ENCODE assay signal across 8 mouse cellular contexts in the genomic region with DNA sequence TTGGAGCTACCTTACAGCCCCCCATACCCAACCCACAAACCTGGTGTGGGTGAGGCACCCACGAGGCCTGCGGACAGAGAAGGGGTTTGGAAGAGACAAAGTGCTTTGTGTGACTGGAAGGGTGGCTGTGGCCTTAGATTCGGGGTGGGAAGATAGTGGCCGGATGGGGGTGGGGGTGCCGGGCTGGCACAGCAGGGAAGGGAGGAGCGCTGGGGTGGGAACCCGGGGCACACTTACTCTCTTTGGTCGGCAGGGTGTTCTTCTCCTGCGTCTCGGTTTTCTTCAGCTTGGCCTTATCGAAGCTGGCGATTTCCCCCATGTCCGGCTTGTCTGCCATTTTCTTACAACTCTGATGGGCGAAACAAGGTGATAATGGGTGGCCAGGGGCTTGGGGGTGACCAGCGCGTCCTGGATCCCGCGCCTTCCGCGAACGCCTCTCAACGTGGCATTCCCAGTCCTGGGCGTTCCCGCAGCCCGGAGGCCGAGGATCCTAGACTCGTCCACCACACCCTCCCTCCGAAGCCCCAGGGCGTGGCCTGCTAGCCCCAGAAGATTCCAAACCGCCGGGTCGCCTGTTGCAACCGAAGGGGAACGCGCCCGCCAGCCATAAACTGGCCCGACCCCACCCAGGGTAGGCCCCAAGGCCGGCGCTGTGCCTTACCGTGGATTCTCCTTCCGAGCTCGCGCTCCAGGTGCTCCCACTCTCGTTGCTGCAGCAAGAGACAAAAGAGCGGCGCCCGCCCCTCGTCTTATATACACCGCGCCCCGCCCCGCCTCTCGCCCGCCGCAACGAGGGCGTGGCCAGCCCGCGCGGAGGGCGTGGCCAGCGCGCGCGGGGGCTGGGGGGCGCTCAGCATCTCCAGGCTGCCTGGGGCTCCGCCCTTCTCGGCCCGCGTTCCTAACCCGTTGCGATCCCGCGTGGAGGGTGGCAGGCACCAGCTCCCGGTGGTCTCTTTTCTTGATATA. TPM values are rescaled to one million over a fixed set of nuclear protein-coding genes. Genes with fewer than 3 reads are reported as not detected.
DNase-seq lines count a peak whose midpoint lies in the region; ATAC-seq and TF ChIP-seq lines count a peak whose summit lies in the region.

No protein-coding gene starts in this region.

- DNase-seq in G1E (ENCODE audit: low spot score), result peak; percentile 30
- DNase-seq in cerebellum, adult 18-20 months, result peak; percentile 80 to 93
- DNase-seq in forebrain, postnatal 0 days, result peak; percentile 96
- DNase-seq in heart, postnatal 4 days, result peak; percentile 90
- peak; percentile 43 for DNase-seq in layer of hippocampus, adult 9-10 months (ENCODE audit: low spot score)
- peak; percentile 91 for DNase-seq in thymus, postnatal 0 days (ENCODE audit: low spot score)

- no peak for TF ChIP-seq CTCF in G1E (IDR thresholded peaks at IDR 0.05; ENCODE audit: low read depth, low read length)
- TF ChIP-seq CTCF in forebrain, postnatal 0 days (IDR thresholded peaks at IDR 0.05; ENCODE audit: low read depth), result peak; percentile 14; the same call in 1 of the 2 replicates
- TF ChIP-seq CTCF in olfactory bulb, adult 2 months (IDR thresholded peaks at IDR 0.05; ENCODE audit: insufficient read depth, low read depth, low read length), result no peak

- WGBS in forebrain, postnatal 0 days, result 1% methylated on average over 65 of the region's 75 CpGs
- WGBS in lung, embryonic 15.5 days, result under 1% methylated on average over 72 of the region's 75 CpGs
- under 1% methylated on average over 75 of the region's 75 CpGs for WGBS in olfactory bulb, adult 2 months

- H3K9ac ChIP-seq in forebrain, postnatal 0 days, result peak overlapping the region; percentile 100
- peak overlapping the region; percentile 99 for H3K9ac ChIP-seq in lung, embryonic 15.5 days

- 0 out of 2 replicates have a peak, but pooled peaks have one; percentile 29 for ATAC-seq in G1E (ENCODE audit: extremely low read depth, insufficient number of reproducible peaks, low FRiP score, poor library complexity, severe bottlenecking)
- ATAC-seq in forebrain, postnatal 0 days, result peak; percentile 88
- ATAC-seq in lung, embryonic 15.5 days (ENCODE audit: borderline replicate concordance, extremely low read depth, low FRiP score, low TSS enrichment), result peak; percentile 86

- H3K9me3 ChIP-seq in G1E (replicated peaks), result no peaks in the 10 kb centered on the region
- H3K9me3 ChIP-seq in forebrain, postnatal 0 days (ENCODE audit: low read length), result no peaks in the 10 kb centered on the region
- H3K9me3 ChIP-seq in lung, embryonic 15.5 days, result no peaks in the 10 kb centered on the region

- H3K4me3 ChIP-seq in G1E (ENCODE audit: low read depth, low read length), result peak overlapping the region; percentile 72
- peak overlapping the region; percentile 78 for H3K4me3 ChIP-seq in forebrain, postnatal 0 days (ENCODE audit: low read depth, low read length)
- peak overlapping the region; percentile 76 for H3K4me3 ChIP-seq in lung, embryonic 15.5 days
- peak overlapping the region; percentile 83 for H3K4me3 ChIP-seq in olfactory bulb, adult 2 months (ENCODE audit: insufficient read depth, low read depth, low read length)

- H3K36me3 ChIP-seq in G1E (replicated peaks), result no peaks in the 10 kb centered on the region
- H3K36me3 ChIP-seq in forebrain, postnatal 0 days (ENCODE audit: insufficient read depth), result no peaks in the 10 kb centered on the region
- no peaks in the 10 kb centered on the region for H3K36me3 ChIP-seq in lung, embryonic 15.5 days

- peaks cover 46% of the 10 kb centered on the region for H3K27me3 ChIP-seq in G1E (ENCODE audit: insufficient read depth, low read length)
- H3K27me3 ChIP-seq in forebrain, postnatal 0 days (ENCODE audit: insufficient read depth, low read length), result no peaks in the 10 kb centered on the region
- no peaks in the 10 kb centered on the region for H3K27me3 ChIP-seq in lung, embryonic 15.5 days

- peak overlapping the region; percentile 79 for H3K4me2 ChIP-seq in forebrain, postnatal 0 days (ENCODE audit: low read depth)
- peak overlapping the region; percentile 58 for H3K4me2 ChIP-seq in lung, embryonic 15.5 days

- peak; percentile 85 for TF ChIP-seq POLR2A in olfactory bulb, adult 2 months (IDR thresholded peaks at IDR 0.05; ENCODE audit: insufficient read depth, low read depth, low read length)

- H3K4me1 ChIP-seq in G1E (ENCODE audit: insufficient read depth, low read depth, low read length), result peaks cover 21% of the 10 kb centered on the region
- H3K4me1 ChIP-seq in forebrain, postnatal 0 days (ENCODE audit: insufficient read depth), result peaks cover 11% of the 10 kb centered on the region; the same call in 1 of the 2 replicates
- peaks cover 44% of the 10 kb centered on the region for H3K4me1 ChIP-seq in lung, embryonic 15.5 days
- H3K4me1 ChIP-seq in olfactory bulb, adult 2 months (ENCODE audit: control insufficient read depth, insufficient read depth, low read length), result peaks cover 6% of the 10 kb centered on the region

- peak overlapping the region; percentile 99 for H3K27ac ChIP-seq in forebrain, postnatal 0 days (ENCODE audit: low read depth, low read length)
- H3K27ac ChIP-seq in lung, embryonic 15.5 days, result peak overlapping the region; percentile 91
- H3K27ac ChIP-seq in olfactory bulb, adult 2 months (ENCODE audit: insufficient read depth, low read depth, low read length), result peak overlapping the region; percentile 17; the same call in 1 of the 2 replicates

RNA-seq across cellular contexts. Expression of a gene that starts 0.6 kb away (rescaled TPM):
- total RNA-seq in G1E (2014; fragmentation: Nextera tagmentation) (8.3 and 11.8 TPM in 2 replicates), G1E (2017) (10.5 and 12.1 TPM in 2 replicates)
- polyA plus RNA-seq in G1E (2012), result 7.1 and 9.3 TPM in 2 replicates
- total RNA-seq in forebrain, postnatal 0 days (2014; rRNA removed), result 862 and 4,132 TPM in 2 replicates
- polyA plus RNA-seq in forebrain, postnatal 0 days (2015; fragmentation: Nextera tagmentation; extraction: Ambion mirVana), result 5,770 and 6,801 TPM in 2 replicates
- total RNA-seq in heart, postnatal 4 days (2021), result 100 to 1,000 TPM; 848 to 855 TPM
- 2,229 and 2,599 TPM in 2 replicates for polyA plus RNA-seq in lung, embryonic 15.5 days (2015; fragmentation: Nextera tagmentation; extraction: Ambion mirVana)
- polyA plus RNA-seq in olfactory bulb, adult 2 months (2012; ENCODE audit: insufficient read depth, insufficient read length, low replicate concordance, missing spikeins), result 1,837 TPM in 1 of 2 replicates, not detected in the other
- 2,490 and 2,753 TPM in 2 replicates for polyA plus RNA-seq in thymus, postnatal 0 days (2015; fragmentation: Nextera tagmentation; extraction: Ambion mirVana)

RNA-seq across cellular contexts. Expression of a gene that starts 58.2 kb away (rescaled TPM):
- total RNA-seq in G1E (2014; fragmentation: Nextera tagmentation) (102 and 119 TPM in 2 replicates), G1E (2017) (65.2 and 81.3 TPM in 2 replicates)
- 27.3 and 88.5 TPM in 2 replicates for polyA plus RNA-seq in G1E (2012)
- total RNA-seq in forebrain, postnatal 0 days (2014; rRNA removed), result 80.5 and 87.7 TPM in 2 replicates
- polyA plus RNA-seq in forebrain, postnatal 0 days (2015; fragmentation: Nextera tagmentation; extraction: Ambion mirVana), result 46.4 and 50.1 TPM in 2 replicates
- 10 to 100 TPM; 95.8 to 98.9 TPM for total RNA-seq in heart, postnatal 4 days (2021)
- polyA plus RNA-seq in lung, embryonic 15.5 days (2015; fragmentation: Nextera tagmentation; extraction: Ambion mirVana), result 45.9 and 48.9 TPM in 2 replicates
- polyA plus RNA-seq in olfactory bulb, adult 2 months (2012; ENCODE audit: insufficient read depth, insufficient read length, low replicate concordance, missing spikeins), result not detected in 2 replicates
- polyA plus RNA-seq in thymus, postnatal 0 days (2015; fragmentation: Nextera tagmentation; extraction: Ambion mirVana), result 33.2 and 41.1 TPM in 2 replicates

Comparison
In these comparisons a context has a peak if more than half of its experiments do, and no peak if none do; other contexts are left out.
1. Peak in every context shown above with its lines: DNase-seq, ATAC-seq, H3K4me3 ChIP-seq and H3K27ac ChIP-seq.
2. ATAC-seq: peak in every context shown above with its lines; median percentile 88 in forebrain, postnatal 0 days; 86 in lung, embryonic 15.5 days; 29 in G1E.
3. DNase-seq: peak in every context shown above with its lines; median percentile 96 in forebrain, postnatal 0 days; 91 in thymus, postnatal 0 days; 90 in heart, postnatal 4 days; 86 in cerebellum, adult 18-20 months; 43 in layer of hippocampus, adult 9-10 months; 30 in G1E.
4. H3K27ac ChIP-seq: peak in every context shown above with its lines; median percentile 99 in forebrain, postnatal 0 days; 91 in lung, embryonic 15.5 days; 17 in olfactory bulb, adult 2 months.